Mouse (Mus musculus) WW6 (cell line): ENCODE measurements around the gene Scaf4.
"Not testable (repeated sequence)": the region's sequence is repeated elsewhere in the genome, so short reads cannot be mapped to it uniquely, and the experiment has no call there.

Source experiments
- DNase-seq: peaks from one replicate; pipeline ENCODE4 v3.0.0-alpha.2; 2013; ENCODE audit warnings: low read depth, low spot score

The Scaf4 gene

DNA sequence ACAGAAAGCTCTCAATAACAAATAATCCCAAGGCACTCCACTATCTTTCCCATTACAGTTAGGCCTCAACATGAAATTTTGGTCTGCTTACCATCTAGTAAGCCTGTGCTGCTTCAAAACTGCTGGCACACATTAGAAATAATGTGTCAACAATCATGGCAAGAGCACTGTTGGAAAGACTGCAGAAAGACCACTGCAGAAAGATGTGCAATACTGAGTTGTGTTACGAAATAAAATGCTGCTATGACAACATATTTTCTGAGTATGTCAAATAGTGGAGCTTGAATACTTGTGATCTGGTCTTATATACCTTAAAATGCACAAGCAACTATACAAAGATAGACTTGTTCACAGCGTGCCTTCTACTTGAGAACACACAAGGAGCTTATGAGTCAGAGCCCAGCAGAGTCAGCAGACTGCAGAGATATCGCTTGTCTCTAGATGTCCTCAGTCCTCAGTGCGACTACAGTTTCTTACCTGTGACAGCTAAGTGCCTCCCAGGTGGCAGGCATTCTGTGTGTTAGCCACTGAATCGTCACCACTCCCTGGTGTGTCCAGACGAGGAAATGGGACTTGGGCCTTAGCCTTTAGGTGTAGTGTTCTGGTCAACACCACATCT lies 45.1 kb downstream of the Scaf4 start:
- no peak for DNase-seq

DNA sequence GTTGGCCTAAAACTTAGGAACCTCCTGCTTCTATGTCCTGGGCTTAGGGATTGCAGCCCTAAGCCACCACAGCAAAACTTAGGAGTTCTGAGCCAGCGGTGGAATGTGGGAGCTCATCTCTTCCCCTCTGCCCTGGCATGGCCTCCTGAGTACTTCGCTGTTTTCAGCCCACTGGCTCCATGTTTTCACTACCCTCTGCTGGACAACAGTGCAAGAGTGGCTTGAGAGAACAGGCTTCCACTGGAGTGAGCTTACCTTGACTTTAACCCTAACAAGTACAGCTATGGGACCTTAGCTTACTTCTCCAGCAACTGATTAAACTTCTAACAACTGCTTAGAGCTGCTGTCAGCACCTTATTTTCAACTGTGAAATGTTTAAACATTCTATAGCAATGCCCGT lies 49.1 kb downstream of the Scaf4 start:
- no peak for DNase-seq

DNA sequence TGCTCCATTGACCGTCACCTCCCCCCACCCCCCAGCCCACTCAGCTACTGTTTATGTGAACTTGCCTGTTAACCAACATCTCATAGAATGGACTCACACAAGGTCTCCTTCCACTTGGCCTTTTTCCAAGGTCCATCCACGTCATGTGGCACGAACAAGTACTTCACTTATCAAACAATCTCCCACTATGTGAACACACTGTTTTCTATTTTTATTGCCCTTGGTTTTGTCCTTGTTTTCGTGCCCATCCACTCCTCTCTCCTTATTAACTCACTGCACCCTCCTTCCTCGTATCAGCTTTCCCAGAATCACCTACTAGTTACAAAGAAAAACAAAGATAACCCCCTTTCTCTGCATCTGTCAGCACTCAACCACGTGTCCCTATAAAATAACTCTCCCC lies 49.7 kb downstream of the Scaf4 start:
- DNase-seq = no peak

DNA sequence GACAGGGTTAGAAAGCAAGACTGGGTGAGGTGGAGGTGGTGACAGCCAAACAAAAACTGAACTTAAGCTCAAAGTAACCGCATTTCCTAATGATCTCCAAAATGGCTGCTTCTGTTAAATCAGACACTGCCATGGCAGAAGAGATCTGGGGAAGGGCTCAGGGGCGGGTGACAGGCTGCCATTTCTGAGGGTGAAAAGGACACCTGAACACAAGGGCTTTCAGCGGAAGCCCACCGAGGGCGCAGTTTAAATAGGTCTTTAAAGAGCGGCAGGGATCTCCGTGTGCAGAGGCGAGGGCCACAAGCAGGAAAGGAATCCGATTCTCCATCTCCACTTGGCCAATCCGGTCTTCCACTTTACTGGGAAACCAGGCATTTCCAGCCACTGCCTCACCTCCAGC lies 50.6 kb downstream of the Scaf4 start:
- DNase-seq = no peak

DNA sequence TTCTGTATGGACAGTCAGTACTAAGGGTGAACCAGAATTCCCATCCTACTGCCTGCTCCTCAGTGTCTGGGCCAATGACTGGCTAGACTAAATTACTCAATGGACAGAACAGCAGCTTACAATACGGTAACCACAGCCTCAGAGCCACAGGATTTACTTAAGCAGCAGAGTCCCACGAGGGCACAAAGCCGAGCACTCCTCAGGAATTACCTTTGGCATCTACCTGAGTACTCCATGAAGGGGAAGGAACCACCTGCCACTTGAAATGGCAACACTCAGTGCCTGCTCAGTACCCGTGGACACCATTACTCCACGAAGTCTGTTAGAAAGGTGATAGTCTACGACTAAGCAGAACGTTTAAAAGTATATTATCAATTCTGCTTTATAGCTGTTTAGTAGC lies 53.0 kb downstream of the Scaf4 start:
- DNase-seq = no peak

DNA sequence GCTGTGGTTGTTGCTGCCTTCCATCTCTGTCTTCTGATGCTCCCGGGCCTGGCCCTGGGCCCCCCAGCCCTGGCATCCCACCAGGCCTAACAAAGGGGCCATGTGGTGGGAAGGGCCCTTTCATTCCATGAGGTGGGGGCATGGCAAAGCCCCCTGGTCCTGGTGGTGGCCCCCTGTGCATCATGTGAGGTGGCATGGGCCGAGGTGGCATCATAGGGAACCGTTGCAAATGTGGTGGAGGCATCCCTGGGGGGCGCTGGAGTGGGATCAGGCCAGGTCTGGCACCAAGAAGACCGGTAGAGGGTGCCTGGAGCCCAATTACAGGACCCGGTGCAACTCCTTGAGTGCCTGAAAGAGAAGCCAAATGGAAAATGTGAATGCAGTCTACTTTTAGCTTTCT lies 54.4 kb downstream of the Scaf4 start:
- no peak for DNase-seq

DNA sequence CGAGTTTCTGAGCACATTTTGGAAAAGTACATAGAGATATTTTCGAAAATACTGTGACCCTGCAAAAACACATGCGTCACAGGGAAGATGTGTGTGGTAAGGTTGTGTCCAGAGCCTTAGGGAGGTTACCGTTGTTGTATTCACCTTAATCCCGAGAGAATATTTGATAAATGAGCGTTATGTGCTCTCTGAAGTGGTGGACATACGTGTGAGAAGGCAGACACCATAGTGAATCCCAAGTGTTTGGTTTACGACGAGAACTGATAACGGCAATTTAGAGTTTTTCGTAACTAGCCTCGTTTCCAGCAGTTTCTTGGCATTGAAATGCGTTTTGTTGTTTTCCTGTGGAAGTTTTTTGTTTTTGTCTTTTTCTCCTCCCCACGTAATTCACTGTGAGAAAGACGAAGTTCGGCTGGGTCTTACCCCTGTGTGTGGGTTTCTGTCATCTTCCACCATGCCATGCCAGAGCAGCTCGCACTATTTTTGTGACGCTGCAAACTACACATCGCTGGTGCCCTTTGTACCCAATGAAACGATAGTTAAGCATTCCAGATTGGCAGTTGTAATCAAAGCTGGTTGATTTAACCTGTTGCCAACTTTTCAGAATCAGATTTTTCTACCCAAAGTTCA lies 62.7 kb downstream of the Scaf4 start:
- no peak for DNase-seq

DNA sequence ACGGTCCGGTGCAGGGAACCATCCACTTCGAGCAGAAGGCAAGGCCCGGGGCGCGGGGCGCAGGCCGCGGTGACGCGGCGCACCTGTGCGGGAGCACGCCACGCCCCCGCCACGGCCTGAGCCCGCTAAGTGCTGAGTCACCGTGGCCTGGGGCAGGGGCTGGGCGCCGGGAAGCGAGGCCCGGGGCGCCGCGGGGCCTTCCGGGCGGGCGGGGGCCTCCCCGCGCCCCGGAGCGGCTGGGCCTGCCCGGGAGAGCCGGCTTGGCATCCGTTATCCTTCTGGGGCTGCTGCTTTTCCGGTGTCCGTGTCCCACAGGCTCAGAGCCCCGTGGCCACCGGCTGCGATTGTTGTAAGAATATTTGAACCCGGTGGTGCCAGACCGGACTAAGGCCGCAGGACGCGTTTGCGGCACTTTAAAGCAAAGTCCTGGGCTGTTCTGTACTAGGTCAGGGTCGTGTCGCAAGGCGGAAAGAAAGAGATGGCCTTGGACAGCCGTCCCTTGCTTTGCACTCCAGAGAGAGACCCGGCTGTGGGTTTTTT lies 63.3 kb downstream of the Scaf4 start:
- no peak for DNase-seq

DNA sequence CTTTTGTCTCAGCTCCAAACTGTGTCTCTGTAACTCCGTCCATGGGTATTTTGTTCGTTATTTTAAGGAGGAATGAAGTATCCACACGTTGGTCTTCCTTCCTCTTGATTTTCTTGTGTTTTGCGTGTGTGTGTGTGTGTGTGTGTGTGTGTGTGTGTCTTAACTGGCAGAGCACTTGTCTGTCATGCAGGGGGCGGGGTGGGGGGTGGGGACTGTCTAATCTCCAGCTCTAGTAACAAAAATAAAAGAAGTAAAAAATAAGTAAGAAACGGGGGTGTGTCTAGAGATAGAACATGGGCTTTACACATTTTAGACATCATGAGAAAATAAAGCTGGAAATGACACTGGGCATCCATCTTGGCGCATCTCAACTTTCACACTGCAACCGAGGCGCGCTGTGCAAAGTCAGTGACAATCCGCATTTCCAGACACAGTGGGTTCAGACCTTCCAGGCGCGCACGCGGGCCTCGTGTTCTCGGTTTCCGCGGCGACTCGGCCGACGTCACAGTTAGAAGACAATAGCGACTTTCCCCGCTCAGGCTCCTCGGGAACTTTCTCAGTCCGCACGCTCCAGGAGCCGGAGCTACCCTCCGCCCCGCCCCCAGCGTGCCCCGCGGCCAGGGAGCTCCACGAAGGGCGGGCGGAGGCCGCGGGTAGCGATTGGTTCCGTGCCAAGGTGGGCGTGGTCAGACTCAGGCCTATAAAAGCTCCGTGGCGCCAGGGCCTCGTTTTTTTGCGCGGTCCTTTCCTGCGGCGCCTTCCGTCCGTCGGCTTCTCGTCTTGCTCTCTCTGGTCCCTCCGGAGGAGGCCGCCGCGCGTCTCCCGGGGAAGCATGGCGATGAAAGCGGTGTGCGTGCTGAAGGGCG lies 64.0 kb downstream of the Scaf4 start, which contains the start of gene Sod1:
Gene Sod1, plus strand, starts transcription at position 729 of the 866 bp plus-strand sequence.
- DNase-seq = peak; percentile 81

DNA sequence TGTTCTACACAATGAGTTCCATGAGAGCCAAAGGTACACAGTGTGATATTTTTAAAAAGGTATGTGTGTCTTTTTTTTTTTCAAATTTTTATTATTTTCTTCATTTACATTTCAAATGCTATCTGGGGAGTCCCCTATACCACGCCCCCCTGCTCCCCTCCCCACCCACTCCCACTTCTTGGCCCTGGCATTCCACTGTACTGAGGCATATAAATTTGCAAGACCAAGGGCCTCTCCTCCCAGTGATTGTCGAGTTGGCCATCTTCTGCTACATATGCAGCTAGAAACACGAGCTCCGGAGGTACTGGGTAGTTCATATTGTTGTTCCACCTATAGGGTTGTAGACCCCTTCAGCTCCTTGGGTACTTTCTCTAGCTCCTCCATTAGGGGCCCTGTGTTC lies 64.9 kb downstream of the Scaf4 start:
- DNase-seq = not testable (repeated sequence)

DNA sequence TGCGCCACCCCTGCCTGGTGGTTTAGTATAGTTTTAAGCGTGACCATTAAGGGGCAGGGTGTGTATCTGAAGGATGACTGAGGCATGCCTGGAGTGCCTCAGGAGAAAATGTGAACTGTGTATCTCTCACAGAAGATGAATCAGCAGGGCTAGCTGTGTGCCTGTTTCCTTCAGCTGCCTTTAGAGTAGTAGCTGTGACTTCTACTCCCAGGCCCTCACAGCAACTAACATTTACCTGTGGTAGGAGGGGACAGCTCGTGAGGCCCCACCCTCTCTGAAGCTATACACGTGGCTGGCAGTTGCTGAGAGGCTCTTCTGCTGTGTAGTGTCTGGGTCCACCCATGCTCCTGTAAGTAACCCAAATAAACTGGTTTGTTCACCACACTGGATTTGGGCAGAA lies 66.4 kb downstream of the Scaf4 start:
- DNase-seq = no peak

DNA sequence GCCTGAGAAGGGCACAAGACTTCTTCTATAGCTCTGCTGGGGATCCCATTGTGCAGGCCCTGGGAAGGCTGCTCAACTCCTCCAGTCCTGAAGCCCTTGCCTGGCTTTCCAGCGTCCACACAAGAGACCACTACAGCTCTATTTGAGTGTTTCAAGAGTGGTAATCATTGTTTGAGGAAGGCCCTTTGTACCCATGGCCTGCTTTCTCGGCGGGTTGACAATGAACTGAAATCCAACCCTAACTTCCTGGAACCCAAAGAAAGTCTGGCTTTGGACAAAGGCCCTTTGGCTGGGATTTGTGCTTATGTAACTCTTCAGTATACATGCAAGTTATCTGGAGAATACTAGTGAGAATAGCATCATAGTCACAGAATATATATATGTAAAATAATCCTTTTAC lies 66.9 kb downstream of the Scaf4 start:
- no peak for DNase-seq

DNA sequence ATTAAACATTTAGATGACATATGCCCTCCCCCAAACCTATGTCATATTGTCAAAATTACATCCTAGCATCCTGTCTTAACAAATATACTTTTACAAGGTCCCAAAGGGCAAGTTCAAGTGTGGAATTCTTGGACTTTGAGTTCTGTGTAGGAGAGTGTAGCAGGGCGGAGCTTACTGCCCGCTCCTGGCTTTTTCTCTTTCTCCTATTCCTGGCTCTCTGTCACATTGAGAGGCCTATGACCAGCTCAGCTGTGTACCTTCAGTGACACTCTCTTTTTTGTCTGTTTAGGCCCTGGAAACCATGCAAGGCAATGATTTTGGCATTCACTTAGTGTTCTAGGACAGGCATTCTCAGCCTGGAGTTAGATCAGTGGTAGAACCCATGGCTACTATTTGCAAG lies 67.9 kb downstream of the Scaf4 start:
- DNase-seq = no peak

DNA sequence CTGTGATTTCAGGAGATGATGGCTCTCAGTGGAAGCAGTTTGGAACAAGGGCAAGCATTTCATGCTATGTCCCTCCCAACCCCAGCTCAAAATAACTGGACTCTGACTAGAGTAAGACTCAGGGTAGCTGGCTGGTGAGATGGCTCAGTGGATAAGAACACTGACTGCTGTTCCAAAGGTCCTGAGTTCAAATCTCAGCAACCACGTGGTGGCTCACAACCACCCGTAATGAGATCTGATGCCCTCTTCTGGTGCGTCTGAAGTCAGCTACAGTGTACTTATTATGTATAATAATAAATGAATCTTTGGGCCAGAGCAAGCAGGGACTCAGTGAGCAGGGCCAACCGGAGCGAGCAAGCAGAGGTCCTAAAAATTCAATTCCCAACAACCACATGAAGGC lies 68.4 kb downstream of the Scaf4 start:
- not testable (repeated sequence) for DNase-seq

DNA sequence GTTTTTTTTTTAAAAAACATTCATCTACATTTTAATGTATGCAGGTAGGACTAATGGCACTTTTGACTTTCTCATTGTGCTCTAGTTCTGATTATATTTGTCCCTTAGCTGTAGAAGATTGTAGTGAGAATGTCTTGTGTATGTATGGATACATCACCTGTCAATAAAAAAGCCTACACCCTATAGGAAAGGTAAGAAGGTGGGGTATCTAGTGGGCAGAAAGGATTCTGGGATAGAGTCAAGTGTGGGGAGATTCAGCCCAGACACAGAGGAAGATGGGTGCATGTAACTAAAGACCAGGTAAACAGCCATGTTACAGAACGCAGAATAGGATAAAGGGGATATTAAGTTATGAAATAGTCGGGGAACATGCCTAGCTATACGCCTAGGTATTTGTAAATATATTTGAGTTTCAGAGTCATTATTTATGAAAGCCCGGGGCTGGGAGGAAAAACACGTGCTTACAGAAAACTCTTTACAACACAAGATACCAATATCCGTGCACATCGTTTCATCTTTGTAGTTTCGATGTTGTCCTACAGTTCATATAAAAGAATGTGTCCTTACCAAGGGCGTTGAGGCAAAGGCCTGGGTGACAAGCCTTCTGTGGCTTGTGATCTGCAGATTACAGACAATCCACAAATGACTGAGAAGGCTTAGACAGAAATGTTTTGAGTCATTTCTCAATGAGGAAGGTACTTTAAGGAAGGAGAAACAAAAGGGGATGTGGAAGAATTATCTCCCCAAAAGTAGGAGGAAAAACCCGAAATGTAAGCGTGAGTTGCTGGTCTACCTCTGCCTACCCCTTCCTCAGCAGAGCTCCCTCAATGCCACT lies 69.4 kb downstream of the Scaf4 start:
- DNase-seq = no peak

DNA sequence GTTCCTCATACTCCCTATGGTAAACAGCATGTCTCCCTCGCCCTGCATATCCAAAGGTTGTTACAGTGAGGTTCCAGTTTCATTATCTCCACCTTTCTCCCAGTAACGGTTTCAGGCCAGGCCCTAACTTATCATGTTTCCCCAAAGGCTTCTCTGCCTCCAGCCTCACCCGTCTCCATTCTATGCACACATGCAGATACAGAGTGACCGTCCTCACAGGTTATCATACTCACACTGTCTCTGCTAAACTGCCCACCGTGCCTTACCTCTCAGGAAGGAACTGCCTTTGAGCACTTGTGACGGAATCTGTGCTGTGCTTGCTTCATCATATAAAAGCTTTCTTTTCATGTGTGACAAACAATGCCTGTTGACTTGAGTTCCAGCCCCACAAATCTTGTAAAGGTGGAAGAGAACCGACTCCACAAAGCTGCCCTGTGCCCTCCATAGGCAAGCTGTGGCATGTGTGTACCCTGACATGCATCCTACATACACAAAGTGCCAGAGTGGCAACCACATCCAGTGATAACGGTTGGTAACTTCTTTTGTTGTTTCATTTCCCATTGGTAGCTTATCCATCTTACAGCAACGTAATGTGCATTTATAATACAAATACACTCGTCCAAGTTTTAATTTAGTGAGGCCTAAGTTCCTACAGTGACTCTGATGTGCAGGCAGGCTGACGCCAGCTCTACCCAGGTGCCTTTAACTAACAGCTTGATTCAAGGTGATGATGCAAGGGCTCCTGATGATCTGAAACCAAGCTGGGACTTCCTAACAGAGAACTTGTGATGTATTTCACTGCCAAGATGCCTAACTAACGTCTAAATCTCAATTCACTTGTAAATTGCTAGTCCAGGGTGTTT lies 70.6 kb downstream of the Scaf4 start:
- DNase-seq = no peak

DNA sequence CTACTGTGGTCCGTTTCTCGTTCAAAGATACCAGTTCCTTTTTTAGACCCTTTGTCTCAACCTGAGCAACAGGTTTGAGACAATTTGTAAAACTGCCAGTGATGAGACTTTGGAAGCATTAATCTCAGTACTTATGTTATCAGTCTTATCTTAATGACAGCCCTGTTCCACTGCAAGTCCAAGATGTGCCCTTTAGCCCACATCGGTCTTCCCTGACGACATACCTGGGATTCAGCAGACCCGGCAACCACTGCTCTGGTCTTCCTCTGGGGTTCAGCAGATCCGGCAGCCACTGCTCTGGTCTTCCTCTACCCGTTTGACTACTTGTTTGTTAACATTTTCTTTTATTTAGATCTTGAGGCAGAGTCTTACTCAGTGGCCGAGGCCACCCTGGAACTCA lies 72.5 kb downstream of the Scaf4 start:
- no peak for DNase-seq

DNA sequence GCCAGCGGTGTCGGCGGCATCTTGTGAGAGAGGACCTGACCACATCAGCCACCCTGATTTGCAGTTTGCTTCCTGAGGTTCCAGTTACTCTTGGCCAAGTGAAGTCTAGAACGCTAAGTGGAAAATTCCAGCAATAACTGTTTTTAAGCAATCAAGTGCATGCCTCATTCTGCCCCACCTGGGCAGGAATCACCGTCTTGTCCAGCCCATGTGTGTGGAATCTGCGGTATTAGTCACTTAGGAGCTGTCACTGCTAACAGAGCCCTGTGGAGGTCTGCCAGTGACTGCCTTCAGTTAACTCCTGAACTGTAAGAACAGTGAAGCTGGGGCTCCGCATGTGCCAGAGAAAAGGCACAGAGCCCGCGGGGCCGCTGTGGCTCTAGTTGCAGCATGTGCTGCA lies 73.6 kb downstream of the Scaf4 start:
- no peak for DNase-seq

DNA sequence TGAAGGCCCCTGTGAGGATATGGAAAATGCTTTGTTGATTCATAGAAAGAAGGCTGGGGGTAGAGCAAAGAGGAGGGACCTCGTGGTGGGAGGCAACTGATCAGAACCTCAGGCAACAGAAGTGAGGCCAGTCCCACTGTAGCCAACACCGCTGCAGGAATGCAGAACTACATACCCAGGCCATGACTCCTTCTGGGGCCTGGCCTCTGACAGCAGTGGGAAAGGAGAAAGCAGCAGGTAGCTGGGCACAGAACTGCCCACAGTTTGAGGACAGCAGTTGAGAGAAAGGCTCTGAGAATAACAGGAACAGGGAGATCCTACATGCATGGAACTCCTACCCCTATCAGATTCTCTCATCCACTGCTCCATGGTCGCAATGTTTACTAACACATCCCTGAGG lies 75.3 kb downstream of the Scaf4 start:
- no peak for DNase-seq

DNA sequence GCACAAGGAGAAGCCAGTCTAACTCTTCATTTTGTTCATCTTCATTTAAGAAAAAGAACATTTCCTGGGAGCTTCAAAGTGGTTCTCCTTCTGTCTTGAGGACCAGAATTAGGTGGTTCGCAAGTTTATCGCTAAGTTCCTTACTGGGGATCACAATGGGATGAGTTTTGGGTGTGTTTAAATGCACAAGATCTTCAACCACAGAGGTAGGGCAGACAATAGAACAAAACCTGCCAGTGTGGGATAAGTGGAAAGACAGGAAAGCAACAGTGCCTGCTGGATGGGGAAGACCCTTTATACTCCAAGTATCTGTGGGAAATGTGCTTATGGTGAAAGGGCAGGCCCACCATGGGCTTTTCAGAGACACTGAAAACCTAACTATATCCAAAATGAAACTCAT lies 79.4 kb downstream of the Scaf4 start:
- no peak for DNase-seq
